Mouse (Mus musculus): ENCODE measurements around the gene Cacnb2. TPM values are rescaled to one million over a fixed set of nuclear protein-coding genes. Genes with fewer than 3 reads are reported as not detected.

The Cacnb2 gene
- polyA plus RNA-seq, 1 experiment from 2014 or later, result 2.3 TPM

DNA sequence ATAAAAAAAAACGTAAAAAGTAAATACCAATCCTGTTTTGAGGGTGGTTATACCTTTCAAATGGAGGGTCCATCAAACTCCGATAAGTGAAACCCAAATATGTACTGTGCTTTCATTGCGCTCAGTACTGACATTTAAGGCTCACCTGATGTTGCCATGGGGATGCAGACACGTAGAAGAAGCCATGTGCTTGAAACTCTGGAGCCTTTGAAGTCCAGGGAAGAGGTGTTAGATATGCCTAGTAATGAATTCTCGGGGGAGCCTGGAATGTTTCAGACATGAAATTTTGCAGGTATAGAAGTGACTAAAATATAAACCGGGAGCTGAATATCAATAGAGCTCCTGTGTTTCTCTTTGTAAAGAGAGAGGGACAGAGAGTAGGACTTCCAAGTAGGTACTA is 37.0 kb downstream of the Cacnb2 start:
- no peaks in the 10 kb centered on the region for H3K36me3 ChIP-seq (ENCODE audit: control insufficient read depth, insufficient read depth, low read length)
- no peak for ATAC-seq
- H3K4me3 ChIP-seq (ENCODE audit: low read length), result no peak overlapping the region
- H3K27ac ChIP-seq (ENCODE audit: low read length), result no peak overlapping the region
- 83% methylated on average over 6 of the region's 6 CpGs for WGBS
- no peaks in the 10 kb centered on the region for H3K9me3 ChIP-seq (ENCODE audit: control insufficient read depth, low read length)
- no peak overlapping the region for H3K9ac ChIP-seq (ENCODE audit: low read depth, low read length)
- peaks cover 10% of the 10 kb centered on the region for H3K4me1 ChIP-seq (ENCODE audit: control insufficient read depth, insufficient read depth, low read length)
- no peak overlapping the region for H3K4me2 ChIP-seq (ENCODE audit: low read depth, low read length)
- no peaks in the 10 kb centered on the region for H3K27me3 ChIP-seq (replicated peaks; ENCODE audit: control insufficient read depth, insufficient read depth, low read length)

DNA sequence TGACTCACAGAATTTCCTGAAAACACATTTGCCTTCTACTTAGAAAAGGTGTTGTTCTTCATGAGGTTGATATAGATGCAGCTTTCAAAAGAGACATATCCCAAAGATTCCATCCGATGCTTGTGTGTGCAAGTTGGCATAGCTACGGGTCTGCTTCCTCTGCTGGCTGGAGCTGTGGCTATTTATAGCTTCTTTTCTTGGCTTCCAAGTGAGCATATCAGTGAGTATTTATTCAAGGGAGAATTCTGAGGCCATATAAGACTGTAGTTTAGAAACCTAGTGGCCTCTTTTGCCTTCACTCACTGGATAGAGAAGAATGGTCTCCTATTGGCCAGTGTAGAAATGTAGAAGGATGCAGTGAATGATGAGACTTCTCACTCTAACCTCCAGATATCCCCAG is 38.2 kb downstream of the Cacnb2 start:
- H3K9ac ChIP-seq (ENCODE audit: low read depth, low read length), result no peak overlapping the region
- 29% methylated on average over 2 of the region's 2 CpGs for WGBS
- ATAC-seq, result peak; percentile 42; the same call in 1 of the 2 replicates

DNA sequence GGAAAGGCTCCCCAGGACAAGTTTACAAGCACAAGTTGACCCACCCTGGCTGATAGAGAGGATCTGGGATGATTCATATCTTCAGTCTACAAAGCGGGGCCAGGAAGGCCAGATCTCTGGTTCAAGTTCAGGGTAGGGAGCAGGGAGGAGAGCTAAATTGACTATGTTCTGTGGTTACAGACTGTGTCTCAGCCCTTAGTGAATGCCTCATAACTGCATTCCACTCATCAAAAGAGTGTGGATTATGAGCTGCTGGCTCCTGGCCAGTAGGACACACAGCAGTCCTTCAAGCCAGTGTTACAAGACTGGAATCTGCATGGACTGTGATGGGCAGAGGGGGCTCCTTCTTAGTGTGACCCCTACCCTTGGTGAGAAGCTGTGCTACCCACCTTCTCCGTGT is 48.4 kb downstream of the Cacnb2 start:
- Histone ChIP-seq H3K27ac (ENCODE audit: low read length) (no peak overlapping the region), H3K27me3 (replicated peaks; ENCODE audit: control insufficient read depth, insufficient read depth, low read length) (no peaks in the 10 kb centered on the region), H3K4me1 (ENCODE audit: control insufficient read depth, insufficient read depth, low read length) (no peaks in the 10 kb centered on the region), H3K9ac (ENCODE audit: low read depth, low read length) (no peak overlapping the region), H3K4me3 (ENCODE audit: low read length) (no peak overlapping the region), H3K4me2 (ENCODE audit: low read depth, low read length) (no peak overlapping the region), H3K36me3 (ENCODE audit: control insufficient read depth, insufficient read depth, low read length) (no peaks in the 10 kb centered on the region), H3K9me3 (ENCODE audit: control insufficient read depth, low read length) (no peaks in the 10 kb centered on the region)
- WGBS, result 53% methylated on average over 2 of the region's 2 CpGs
- ATAC-seq, result 0 out of 2 replicates have a peak, but pooled peaks have one; percentile 23

More for the DNA sequence above, 38.2 kb downstream of the Cacnb2 start:
- no peak overlapping the region for H3K4me3 ChIP-seq (ENCODE audit: low read length)
- no peaks in the 10 kb centered on the region for H3K27me3 ChIP-seq (replicated peaks; ENCODE audit: control insufficient read depth, insufficient read depth, low read length)
- H3K36me3 ChIP-seq (ENCODE audit: control insufficient read depth, insufficient read depth, low read length), result no peaks in the 10 kb centered on the region
- peaks cover 10% of the 10 kb centered on the region for H3K4me1 ChIP-seq (ENCODE audit: control insufficient read depth, insufficient read depth, low read length)
- no peaks in the 10 kb centered on the region for H3K9me3 ChIP-seq (ENCODE audit: control insufficient read depth, low read length)
- peak overlapping the region; percentile 74 for H3K27ac ChIP-seq (ENCODE audit: low read length)
- no peak overlapping the region for H3K4me2 ChIP-seq (ENCODE audit: low read depth, low read length)

DNA sequence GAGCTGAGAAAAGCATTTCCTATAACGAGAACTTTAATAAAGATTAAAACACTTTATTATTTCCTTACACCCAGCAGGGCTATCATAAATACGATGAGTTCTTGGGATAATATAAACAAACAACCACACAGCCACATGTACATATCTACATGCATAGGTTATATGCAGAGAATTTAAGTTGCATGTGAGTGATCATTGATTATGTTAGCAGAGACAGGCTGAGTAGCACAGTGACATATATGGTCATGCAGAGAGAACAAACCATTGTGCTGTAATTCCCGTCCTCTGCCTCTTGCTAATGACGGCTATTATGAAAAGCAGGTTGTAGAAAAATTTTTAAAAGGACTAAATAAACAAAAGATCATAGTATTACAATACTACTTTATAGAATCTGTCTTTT is 53.8 kb downstream of the Cacnb2 start:
- no peak overlapping the region for H3K4me3 ChIP-seq (ENCODE audit: low read length)
- H3K27me3 ChIP-seq (replicated peaks; ENCODE audit: control insufficient read depth, insufficient read depth, low read length), result no peaks in the 10 kb centered on the region
- no peak for ATAC-seq
- H3K9me3 ChIP-seq (ENCODE audit: control insufficient read depth, low read length), result no peaks in the 10 kb centered on the region
- no peaks in the 10 kb centered on the region for H3K4me1 ChIP-seq (ENCODE audit: control insufficient read depth, insufficient read depth, low read length)
- WGBS, result 55% methylated on average over 4 of the region's 4 CpGs
- H3K36me3 ChIP-seq (ENCODE audit: control insufficient read depth, insufficient read depth, low read length), result no peaks in the 10 kb centered on the region
- H3K9ac ChIP-seq (ENCODE audit: low read depth, low read length), result no peak overlapping the region
- H3K27ac ChIP-seq (ENCODE audit: low read length), result no peak overlapping the region
- no peak overlapping the region for H3K4me2 ChIP-seq (ENCODE audit: low read depth, low read length)

DNA sequence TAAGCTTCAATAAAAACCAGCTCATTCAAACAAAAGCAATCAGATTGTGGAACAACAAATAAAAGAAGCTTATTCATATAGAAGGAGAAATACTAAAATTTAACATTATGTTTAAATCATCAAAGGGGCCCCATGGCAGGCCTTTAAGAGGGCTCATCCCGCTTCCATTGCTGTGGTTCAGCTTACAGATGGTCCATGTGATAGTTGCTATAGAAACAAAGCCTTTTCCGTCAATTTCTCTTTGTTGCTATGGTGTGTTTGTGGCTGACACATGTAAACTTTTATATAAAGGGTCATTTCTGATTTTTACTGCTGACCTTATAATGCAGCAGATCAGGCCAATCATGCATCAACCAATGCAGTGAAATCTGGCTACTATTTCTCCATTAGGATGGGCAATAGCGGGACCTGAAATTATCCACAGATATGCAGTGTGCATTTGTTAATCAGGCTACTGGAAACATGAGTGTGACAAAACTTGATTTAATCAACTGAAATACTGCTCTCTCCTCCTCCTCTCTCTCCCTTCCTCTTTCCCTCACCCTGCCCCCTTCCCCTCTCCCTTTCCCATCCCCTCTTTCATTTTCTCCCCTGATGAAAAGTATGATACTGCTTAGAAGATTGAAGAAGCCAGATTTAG is 54.4 kb downstream of the Cacnb2 start:
- no peak overlapping the region for H3K4me2 ChIP-seq (ENCODE audit: low read depth, low read length)
- no peaks in the 10 kb centered on the region for H3K9me3 ChIP-seq (ENCODE audit: control insufficient read depth, low read length)
- H3K36me3 ChIP-seq (ENCODE audit: control insufficient read depth, insufficient read depth, low read length), result no peaks in the 10 kb centered on the region
- WGBS, result 71% methylated on average over 3 of the region's 3 CpGs
- ATAC-seq, result no peak
- H3K4me1 ChIP-seq (ENCODE audit: control insufficient read depth, insufficient read depth, low read length), result no peaks in the 10 kb centered on the region
- H3K27me3 ChIP-seq (replicated peaks; ENCODE audit: control insufficient read depth, insufficient read depth, low read length), result no peaks in the 10 kb centered on the region
- no peak overlapping the region for H3K9ac ChIP-seq (ENCODE audit: low read depth, low read length)
- H3K4me3 ChIP-seq (ENCODE audit: low read length), result no peak overlapping the region
- no peak overlapping the region for H3K27ac ChIP-seq (ENCODE audit: low read length)

DNA sequence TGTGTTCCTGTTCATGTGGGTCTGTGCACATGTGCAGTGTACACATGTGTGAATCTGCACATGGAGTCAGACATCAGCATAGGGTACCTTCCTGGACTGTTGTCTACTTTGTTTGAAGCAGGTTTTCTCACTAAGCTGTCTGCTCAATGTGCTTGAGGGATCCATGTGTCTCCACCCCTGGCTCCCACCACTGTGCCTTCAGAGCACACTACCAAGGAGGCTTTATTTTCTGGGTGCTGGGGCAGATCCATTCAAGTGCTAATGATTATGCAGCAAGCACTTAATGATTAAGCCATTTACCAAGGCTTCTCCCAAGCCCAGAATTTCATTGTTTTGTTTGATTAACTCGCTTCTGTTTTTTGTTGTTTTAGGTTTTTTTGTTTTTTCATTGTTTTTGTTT is 62.3 kb downstream of the Cacnb2 start:
- Histone ChIP-seq H3K36me3 (ENCODE audit: control insufficient read depth, insufficient read depth, low read length) (no peaks in the 10 kb centered on the region), H3K9ac (ENCODE audit: low read depth, low read length) (no peak overlapping the region), H3K4me3 (ENCODE audit: low read length) (no peak overlapping the region), H3K27ac (ENCODE audit: low read length) (no peak overlapping the region), H3K27me3 (replicated peaks; ENCODE audit: control insufficient read depth, insufficient read depth, low read length) (no peaks in the 10 kb centered on the region), H3K9me3 (ENCODE audit: control insufficient read depth, low read length) (no peaks in the 10 kb centered on the region), H3K4me2 (ENCODE audit: low read depth, low read length) (no peak overlapping the region), H3K4me1 (ENCODE audit: control insufficient read depth, insufficient read depth, low read length) (no peaks in the 10 kb centered on the region)
- ATAC-seq, result no peak
- 68% methylated on average over 1 of the region's 1 CpGs for WGBS

DNA sequence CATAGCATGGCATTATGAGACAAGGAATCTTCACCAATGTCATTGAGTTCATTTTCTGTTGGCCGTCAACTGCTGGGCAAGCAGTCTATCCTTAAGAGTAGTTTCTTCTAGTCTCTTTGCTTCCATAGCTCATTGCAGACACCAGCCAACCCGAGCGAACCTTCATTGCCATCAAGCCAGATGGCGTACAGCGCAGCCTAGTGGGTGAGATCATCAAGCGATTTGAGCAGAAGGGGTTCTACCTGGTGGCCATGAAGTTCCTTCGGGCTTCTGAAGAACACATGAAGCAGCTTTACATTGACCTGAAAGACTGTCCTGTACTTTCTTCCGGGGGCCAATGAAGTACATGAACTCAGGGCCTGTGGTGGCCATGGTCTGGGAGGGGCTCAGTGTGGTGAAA is 69.2 kb downstream of the Cacnb2 start:
- ATAC-seq, result no peak
- H3K27me3 ChIP-seq (replicated peaks; ENCODE audit: control insufficient read depth, insufficient read depth, low read length), result no peaks in the 10 kb centered on the region
- no peaks in the 10 kb centered on the region for H3K36me3 ChIP-seq (ENCODE audit: control insufficient read depth, insufficient read depth, low read length)
- 98% methylated on average over 8 of the region's 8 CpGs for WGBS
- no peak overlapping the region for H3K4me3 ChIP-seq (ENCODE audit: low read length)
- H3K9me3 ChIP-seq (ENCODE audit: control insufficient read depth, low read length), result no peaks in the 10 kb centered on the region
- H3K27ac ChIP-seq (ENCODE audit: low read length), result no peak overlapping the region
- no peak overlapping the region for H3K4me2 ChIP-seq (ENCODE audit: low read depth, low read length)
- no peak overlapping the region for H3K9ac ChIP-seq (ENCODE audit: low read depth, low read length)
- H3K4me1 ChIP-seq (ENCODE audit: control insufficient read depth, insufficient read depth, low read length), result no peaks in the 10 kb centered on the region

DNA sequence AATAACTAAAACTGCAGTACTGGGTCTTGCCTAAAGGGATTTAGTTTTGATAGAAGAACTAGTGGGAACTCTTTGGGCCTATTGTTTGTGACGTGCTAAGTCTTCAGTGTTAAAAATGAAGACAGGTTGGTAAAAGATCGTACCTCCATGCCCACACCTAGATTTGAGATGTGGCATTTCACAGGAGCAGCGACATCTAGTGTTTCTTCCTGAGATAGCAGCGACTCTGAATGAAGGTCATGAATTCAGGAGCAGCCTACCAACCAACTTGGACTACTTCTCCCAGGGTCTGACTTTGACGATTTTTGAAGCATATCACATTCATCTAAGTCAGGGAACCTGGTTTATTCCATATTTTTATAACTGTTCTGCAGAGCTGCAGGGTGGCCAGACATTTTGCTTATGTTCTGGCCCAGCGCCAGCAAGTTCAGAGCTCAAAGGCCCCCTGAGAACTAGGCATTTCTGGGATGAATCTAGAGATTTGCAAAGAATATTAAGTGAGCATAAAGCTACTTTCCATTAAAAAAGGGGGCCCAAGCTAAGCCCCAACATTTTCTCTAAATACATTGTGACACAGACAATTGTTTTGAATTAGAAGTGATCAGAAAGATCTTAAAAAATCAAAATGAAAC is 74.1 kb downstream of the Cacnb2 start:
- no peaks in the 10 kb centered on the region for H3K27me3 ChIP-seq (replicated peaks; ENCODE audit: control insufficient read depth, insufficient read depth, low read length)
- WGBS, result 21% methylated on average over 6 of the region's 6 CpGs
- H3K36me3 ChIP-seq (ENCODE audit: control insufficient read depth, insufficient read depth, low read length), result no peaks in the 10 kb centered on the region
- no peaks in the 10 kb centered on the region for H3K9me3 ChIP-seq (ENCODE audit: control insufficient read depth, low read length)
- H3K4me1 ChIP-seq (ENCODE audit: control insufficient read depth, insufficient read depth, low read length), result no peaks in the 10 kb centered on the region
- H3K4me3 ChIP-seq (ENCODE audit: low read length), result no peak overlapping the region
- H3K27ac ChIP-seq (ENCODE audit: low read length), result no peak overlapping the region
- H3K4me2 ChIP-seq (ENCODE audit: low read depth, low read length), result no peak overlapping the region
- peak; percentile 36; the same call in 1 of the 2 replicates for ATAC-seq
- H3K9ac ChIP-seq (ENCODE audit: low read depth, low read length), result no peak overlapping the region

DNA sequence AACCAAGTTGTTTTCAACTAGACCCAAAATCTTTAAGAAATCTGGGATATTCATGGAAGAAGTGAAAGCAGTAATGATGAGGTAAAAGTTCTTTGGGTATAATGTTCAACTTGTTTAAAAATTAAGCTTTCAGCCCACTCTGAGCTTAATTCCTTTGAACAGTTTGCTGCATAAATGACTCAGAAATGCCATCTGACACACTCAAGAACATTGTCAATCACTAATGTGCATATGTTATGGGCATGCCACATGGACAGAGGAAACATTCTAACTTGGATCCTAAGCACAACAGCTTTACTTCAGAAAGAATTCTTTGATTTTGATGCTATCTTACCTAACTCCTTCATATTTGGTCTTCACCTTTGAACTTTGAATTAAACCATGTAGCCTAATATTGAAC is 81.3 kb downstream of the Cacnb2 start:
- Histone ChIP-seq H3K27me3 (replicated peaks; ENCODE audit: control insufficient read depth, insufficient read depth, low read length) (no peaks in the 10 kb centered on the region), H3K27ac (ENCODE audit: low read length) (no peak overlapping the region), H3K9ac (ENCODE audit: low read depth, low read length) (no peak overlapping the region), H3K9me3 (ENCODE audit: control insufficient read depth, low read length) (no peaks in the 10 kb centered on the region), H3K4me3 (ENCODE audit: low read length) (no peak overlapping the region), H3K4me1 (ENCODE audit: control insufficient read depth, insufficient read depth, low read length) (no peaks in the 10 kb centered on the region), H3K4me2 (ENCODE audit: low read depth, low read length) (no peak overlapping the region), H3K36me3 (ENCODE audit: control insufficient read depth, insufficient read depth, low read length) (no peaks in the 10 kb centered on the region)
- ATAC-seq, result no peak
